Mouse (Mus musculus): ENCODE measurements at regions not wholly inside any gene's neighbourhood (a gene's known extent, or its start where the extent isn't known, plus 50 kb on each side); places are given as distances from the start of the nearest gene placed in this dataset.

GRCm38 (mm10) chr2:170229461-170230080, 81.7 kb upstream of the Zfp217 start:
- TF ChIP-seq CTCF (IDR thresholded peaks at IDR 0.05; ENCODE audit: insufficient read depth, low read length) (no peak), POLR2A (IDR thresholded peaks at IDR 0.05; ENCODE audit: borderline replicate concordance, extremely low read depth, low read depth, low read length) (no peak)
